ENCODE assay signal across 10 mouse cellular contexts in the genomic region with DNA sequence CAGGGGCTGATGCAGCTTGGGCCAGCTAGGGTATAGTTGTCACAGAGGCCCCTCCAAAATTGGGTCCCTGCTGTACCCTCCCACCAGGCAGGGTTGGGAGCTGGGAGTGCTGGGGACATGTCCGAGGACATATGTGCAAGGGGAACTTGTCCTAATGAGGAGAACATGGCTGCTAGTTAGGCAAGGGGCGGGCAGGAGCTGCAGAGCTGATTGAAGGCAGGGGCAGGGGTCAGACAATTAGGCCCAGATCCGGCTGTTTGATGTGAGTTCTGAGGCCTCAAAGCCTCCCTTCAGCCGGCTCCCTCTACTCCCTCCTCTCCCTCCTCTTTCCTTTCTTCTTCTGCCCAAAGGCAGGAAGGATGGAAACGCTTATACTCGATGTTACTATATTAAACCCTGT. TPM values are rescaled to one million over a fixed set of nuclear protein-coding genes. Genes with fewer than 3 reads are reported as not detected.
DNase-seq lines count a peak whose midpoint lies in the region; ATAC-seq and TF ChIP-seq lines count a peak whose summit lies in the region.
"Had no signal": no experiment of that assay in that cellular context is flagged by ENCODE, and none has a peak within 500 bp of the region (broad histone marks: within the 10 kb centered on the region; RNA-seq: fewer than 3 reads in every experiment).

No protein-coding gene starts in this region.

- ATAC-seq in forebrain, embryonic 16.5 days, result peak; percentile 5; the same call in 1 of the 2 replicates
- no peak for ATAC-seq in limb, embryonic 13.5 days (ENCODE audit: low FRiP score, low read depth)

- no peak for TF ChIP-seq CTCF in brain, embryonic 14.5 days (IDR thresholded peaks at IDR 0.05; ENCODE audit: borderline replicate concordance, extremely low read depth, insufficient read depth, insufficient read length)

- TF ChIP-seq POLR2A in brain, embryonic 14.5 days (IDR thresholded peaks at IDR 0.05; ENCODE audit: borderline replicate concordance, extremely low read depth, insufficient read depth, insufficient read length, poor library complexity, severe bottlenecking), result no peak

- DNase-seq in brain, embryonic 14.5 days (ENCODE audit: low read depth), result peak; percentile 89
- DNase-seq in embryonic facial prominence, embryonic 10.5 days (ENCODE audit: low spot score), result peak; percentile 75
- DNase-seq in thymus, postnatal 10 days (ENCODE audit: low spot score in 2 of 2), result no peak
- DNase-seq in right cerebral cortex, postnatal 4 days, result no peak
- no peak for DNase-seq in spleen, adult 12 weeks (ENCODE audit: low spot score)

- no peak overlapping the region for H3K4me3 ChIP-seq in embryonic facial prominence, embryonic 10.5 days
- H3K4me3 ChIP-seq in forebrain, embryonic 16.5 days (replicated peaks; ENCODE audit: low read length), result no peak overlapping the region
- H3K4me3 ChIP-seq in limb, embryonic 13.5 days, result no peak overlapping the region
- H3K4me3 ChIP-seq: kidney, embryonic 15.5 days; myocyte had no signal

- WGBS in embryonic facial prominence, embryonic 10.5 days, result 4% methylated on average over 6 of the region's 6 CpGs
- 8% methylated on average over 6 of the region's 6 CpGs for WGBS in forebrain, embryonic 16.5 days
- 26% methylated on average over 6 of the region's 6 CpGs for WGBS in limb, embryonic 13.5 days

- H3K9ac ChIP-seq in forebrain, embryonic 16.5 days (replicated peaks; ENCODE audit: low read depth, low read length), result no peak overlapping the region
- H3K9ac ChIP-seq in limb, embryonic 13.5 days, result no peak overlapping the region
- H3K9ac ChIP-seq: kidney, embryonic 15.5 days had no signal

- peak overlapping the region; percentile 82 for H3K27ac ChIP-seq in embryonic facial prominence, embryonic 10.5 days (replicated peaks)
- H3K27ac ChIP-seq in forebrain, embryonic 16.5 days (ENCODE audit: low read length), result peak overlapping the region; percentile 17
- H3K27ac ChIP-seq in limb, embryonic 13.5 days, result peak overlapping the region; percentile 82
- H3K27ac ChIP-seq: kidney, embryonic 15.5 days had no signal

- H3K4me2 ChIP-seq in forebrain, embryonic 16.5 days (ENCODE audit: low read length), result no peak overlapping the region
- no peak overlapping the region for H3K4me2 ChIP-seq in limb, embryonic 13.5 days (replicated peaks)
- H3K4me2 ChIP-seq: kidney, embryonic 15.5 days; liver, embryonic 11.5 days had no signal

- peaks cover 26% of the 10 kb centered on the region for H3K36me3 ChIP-seq in embryonic facial prominence, embryonic 10.5 days (replicated peaks)
- H3K36me3 ChIP-seq in forebrain, embryonic 16.5 days (ENCODE audit: control insufficient read depth, insufficient read depth), result no peaks in the 10 kb centered on the region; the same call in 1 of the 2 replicates
- H3K36me3 ChIP-seq in limb, embryonic 13.5 days, result peaks cover 13% of the 10 kb centered on the region

- H3K4me1 ChIP-seq in embryonic facial prominence, embryonic 10.5 days, result peaks cover 69% of the 10 kb centered on the region
- H3K4me1 ChIP-seq in forebrain, embryonic 16.5 days (replicated peaks; ENCODE audit: control insufficient read depth, insufficient read depth, low read length), result peaks cover 45% of the 10 kb centered on the region
- peaks cover 71% of the 10 kb centered on the region for H3K4me1 ChIP-seq in limb, embryonic 13.5 days

- no peaks in the 10 kb centered on the region; the same call in 1 of the 2 replicates for H3K27me3 ChIP-seq in embryonic facial prominence, embryonic 10.5 days (replicated peaks; ENCODE audit: low read depth, poor library complexity, severe bottlenecking)
- no peaks in the 10 kb centered on the region for H3K27me3 ChIP-seq in forebrain, embryonic 16.5 days (replicated peaks; ENCODE audit: control insufficient read depth, insufficient read depth, low read length)
- H3K27me3 ChIP-seq in limb, embryonic 13.5 days, result no peaks in the 10 kb centered on the region
- H3K27me3 ChIP-seq: kidney, embryonic 15.5 days had no signal

- H3K9me3 ChIP-seq in embryonic facial prominence, embryonic 10.5 days, result no peaks in the 10 kb centered on the region
- no peaks in the 10 kb centered on the region for H3K9me3 ChIP-seq in forebrain, embryonic 16.5 days (ENCODE audit: control insufficient read depth, low read length)
- H3K9me3 ChIP-seq in limb, embryonic 13.5 days, result no peaks in the 10 kb centered on the region
- H3K9me3 ChIP-seq: kidney, embryonic 15.5 days had no signal

RNA-seq across cellular contexts. Expression of gene Dmap1, which starts 25.1 kb away (rescaled TPM):
- 60.3 and 62.8 TPM in 2 replicates for polyA plus RNA-seq in brain, embryonic 14.5 days (2012; rRNA removed)
- 78.4 and 80.0 TPM in 2 replicates for polyA plus RNA-seq in embryonic facial prominence, embryonic 10.5 days (2016; fragmentation: Nextera tagmentation; extraction: Ambion mirVana)
- polyA plus RNA-seq in forebrain, embryonic 16.5 days (2015; fragmentation: Nextera tagmentation; extraction: Ambion mirVana), result 80.1 and 80.4 TPM in 2 replicates
- polyA plus RNA-seq in limb, embryonic 13.5 days (2015; fragmentation: Nextera tagmentation; extraction: Ambion mirVana), result 78.2 and 80.5 TPM in 2 replicates

Comparison
In these comparisons a context has a peak if more than half of its experiments do, and no peak if none do; other contexts are left out.
1. DNase-seq: peak in brain, embryonic 14.5 days (single experiment) and embryonic facial prominence, embryonic 10.5 days (single experiment); none in thymus, postnatal 10 days (0 of 2), right cerebral cortex, postnatal 4 days (single experiment) and spleen, adult 12 weeks (single experiment).
2. H3K27ac ChIP-seq: peak in every context shown above with its lines; median percentile 82 in embryonic facial prominence, embryonic 10.5 days; 82 in limb, embryonic 13.5 days; 17 in forebrain, embryonic 16.5 days.